Mouse (Mus musculus) stomach, embryonic 16.5 days (tissue): ENCODE data around the gene Plpp7. TPM values are rescaled to one million over a fixed set of nuclear protein-coding genes. Genes with fewer than 3 reads are reported as not detected.

Experiments
- ATAC-seq: fragments of 200-750 bp; cut with Nextera tagmentation; 2 replicates; pipeline ENCODE4 v1.8.0; 2017; ENCODE audit warnings: moderate number of reproducible peaks, moderate TSS enrichment; ENCODE audit not compliant: insufficient read depth, low FRiP score
- H3K27ac ChIP-seq: fragments of 300-500 bp; sonication (generic); 2 replicates; pipeline ENCODE4 v1.5.1; 2014; ENCODE audit warnings: low read length
- H3K27me3 ChIP-seq: fragments of 300-500 bp; sonication (generic); 2 replicates; pipeline ENCODE4 v1.6.1; 2014; ENCODE audit warnings: low read length, control low read depth, mixed read lengths; ENCODE audit not compliant: control insufficient read depth, insufficient read depth
- H3K36me3 ChIP-seq: fragments of 300-500 bp; sonication (generic); 2 replicates; pipeline ENCODE4 v1.6.1; 2014; ENCODE audit warnings: low read length; ENCODE audit not compliant: control insufficient read depth, insufficient read depth
- H3K4me1 ChIP-seq: fragments of 300-500 bp; sonication (generic); 2 replicates; pipeline ENCODE4 v1.6.1; 2014; ENCODE audit warnings: low read length, control low read depth, mixed read lengths; ENCODE audit not compliant: control insufficient read depth, insufficient read depth
- H3K4me2 ChIP-seq: fragments of 300-500 bp; sonication (generic); 2 replicates; pipeline ENCODE4 v1.6.1; 2014; ENCODE audit warnings: low read depth, low read length, mixed read lengths
- H3K4me3 ChIP-seq: fragments of 300-500 bp; sonication (generic); replicated peaks from 2 replicates; pipeline ENCODE4 v1.5.1; 2014; ENCODE audit warnings: mild to moderate bottlenecking, low read length
- H3K9ac ChIP-seq: fragments of 300-500 bp; sonication (generic); 2 replicates; pipeline ENCODE4 v1.6.1; 2014; ENCODE audit warnings: low read length
- H3K9me3 ChIP-seq: fragments of 300-500 bp; sonication (generic); replicated peaks from 2 replicates; pipeline ENCODE4 v1.6.1; 2016; ENCODE audit warnings: low read length, control low read depth; ENCODE audit not compliant: control insufficient read depth
- WGBS: fragments of 180-500 bp; shearing (Covaris S2); extraction: QIAGEN DNeasy Blood & Tissue Kit; methylation state at CpG from one replicate; pipeline ENCODE4 v1.1.7; 2014; 5-methylcytosine and 5-hydroxymethylcytosine counted together
- polyA plus RNA-seq: library from polyadenylated mRNA; unstranded; fragments of >200 nt; fragmentation: Nextera tagmentation; extraction: Ambion mirVana; gene quantifications from 2 replicates; pipeline ENCODE4 v1.2.1, GENCODE M21; 2015

The Plpp7 gene
- polyA plus RNA-seq, 1 experiment from 2014 or later: 5.7 TPM

DNA sequence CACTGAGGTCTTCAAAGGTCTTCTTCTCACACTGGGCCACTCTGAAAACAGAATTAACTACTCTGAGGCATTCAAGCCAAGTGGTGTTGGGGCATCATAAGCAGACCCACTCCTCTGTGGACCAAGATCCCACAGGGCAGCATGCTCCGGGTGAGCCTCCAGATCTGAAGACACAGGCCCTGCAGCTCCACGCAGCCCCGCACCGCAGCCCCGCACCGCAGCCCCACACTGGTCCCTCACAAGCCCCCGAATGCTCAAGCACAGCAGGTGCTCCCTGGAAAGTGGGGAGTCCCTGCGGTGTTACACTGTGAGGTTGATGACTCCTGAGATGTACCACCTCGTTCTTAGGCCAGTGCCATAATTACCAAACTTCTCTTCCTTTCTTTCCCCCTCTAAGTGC, 37.1 kb upstream of the Plpp7 start:
- Histone ChIP-seq H3K9ac (no peak overlapping the region), H3K4me2 (no peak overlapping the region), H3K27ac (no peak overlapping the region), H3K27me3 (no peaks in the 10 kb centered on the region), H3K4me1 (no peaks in the 10 kb centered on the region), H3K36me3 (no peaks in the 10 kb centered on the region), H3K4me3 (no peak overlapping the region), H3K9me3 (no peaks in the 10 kb centered on the region)
- ATAC-seq: no peak
- 80% methylated on average over 9 of the region's 9 CpGs for WGBS

DNA sequence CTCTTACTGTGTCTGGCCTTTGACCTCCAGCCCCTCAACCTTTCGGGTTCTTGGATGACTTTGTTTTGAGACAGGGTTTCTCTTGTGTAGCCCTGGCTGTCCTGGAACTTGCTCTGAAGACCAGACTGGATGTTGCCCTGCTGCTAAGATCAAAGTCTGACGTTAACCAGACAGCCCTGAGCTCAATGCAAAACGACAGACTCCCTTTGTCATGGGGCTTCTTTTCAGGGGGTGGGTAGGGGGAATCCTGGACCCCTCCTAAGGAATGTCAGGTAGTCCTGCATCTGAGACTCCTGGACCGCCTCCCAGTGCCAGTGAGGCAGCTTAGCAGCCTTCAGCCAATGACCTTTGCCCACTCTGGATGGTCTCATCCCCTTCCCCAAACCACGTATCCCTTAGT, 36.6 kb upstream of the Plpp7 start:
- no peaks in the 10 kb centered on the region for H3K9me3 ChIP-seq
- H3K4me3 ChIP-seq: no peak overlapping the region
- H3K4me2 ChIP-seq: no peak overlapping the region
- ATAC-seq: no peak
- no peaks in the 10 kb centered on the region for H3K27me3 ChIP-seq
- no peaks in the 10 kb centered on the region for H3K36me3 ChIP-seq
- 35% methylated on average over 5 of the region's 5 CpGs for WGBS
- H3K9ac ChIP-seq: no peak overlapping the region
- H3K27ac ChIP-seq: no peak overlapping the region
- no peaks in the 10 kb centered on the region for H3K4me1 ChIP-seq

DNA sequence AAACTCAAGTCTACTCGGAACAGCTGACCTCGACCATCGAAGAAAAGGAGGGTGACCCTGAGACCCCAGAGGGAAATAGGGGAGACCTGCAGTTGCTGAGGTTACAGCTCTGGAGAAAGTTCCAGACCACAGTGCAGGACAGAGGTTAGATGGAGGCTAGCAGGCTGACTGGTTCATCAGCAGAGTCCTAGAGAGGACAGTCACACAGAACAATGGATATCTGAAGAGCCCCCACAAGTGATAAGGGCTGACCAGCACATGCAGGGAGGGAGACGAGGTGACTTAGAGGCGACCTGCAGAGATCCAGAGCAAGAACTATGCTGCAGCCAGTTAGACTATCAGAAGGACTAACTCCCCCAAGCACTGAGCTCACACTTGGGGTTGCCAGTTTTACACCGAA, 35.7 kb upstream of the Plpp7 start:
- no peaks in the 10 kb centered on the region for H3K27me3 ChIP-seq
- 63% methylated on average over 6 of the region's 6 CpGs for WGBS
- H3K4me1 ChIP-seq: no peaks in the 10 kb centered on the region
- no peaks in the 10 kb centered on the region for H3K9me3 ChIP-seq
- no peak overlapping the region for H3K27ac ChIP-seq
- no peak overlapping the region for H3K4me2 ChIP-seq
- H3K36me3 ChIP-seq: no peaks in the 10 kb centered on the region
- no peak for ATAC-seq
- H3K4me3 ChIP-seq: no peak overlapping the region
- H3K9ac ChIP-seq: no peak overlapping the region

DNA sequence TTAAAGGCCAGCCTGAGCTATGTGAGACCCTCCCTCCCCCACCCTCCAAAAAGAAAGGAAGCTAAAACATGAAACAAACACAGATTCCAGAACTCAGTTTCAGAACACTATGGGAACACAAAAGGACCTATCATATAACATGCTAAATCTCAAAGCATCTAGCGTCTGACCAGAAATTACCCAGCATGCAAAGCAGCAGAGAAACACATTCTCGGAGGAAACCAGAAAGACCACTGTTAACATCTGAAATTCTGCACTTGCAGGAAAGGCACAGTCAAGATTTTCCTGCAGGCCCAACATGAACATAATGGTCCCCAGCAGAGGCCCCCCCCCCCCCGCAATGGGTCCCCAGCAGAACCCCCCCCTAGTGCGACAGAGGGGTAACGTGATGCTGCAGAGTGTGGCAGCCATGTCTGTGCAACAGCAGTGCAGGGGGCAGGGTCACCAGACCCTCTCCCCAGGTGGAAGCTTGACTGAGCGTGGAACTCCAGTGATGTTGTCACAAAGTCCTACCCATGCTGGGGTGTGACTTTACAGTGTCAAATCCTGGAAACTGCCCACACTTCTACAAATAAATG, 35.0 kb upstream of the Plpp7 start:
- 56% methylated on average over 6 of the region's 6 CpGs for WGBS
- Histone ChIP-seq H3K4me2 (no peak overlapping the region), H3K9me3 (no peaks in the 10 kb centered on the region), H3K9ac (no peak overlapping the region), H3K4me1 (no peaks in the 10 kb centered on the region), H3K27me3 (no peaks in the 10 kb centered on the region), H3K36me3 (no peaks in the 10 kb centered on the region), H3K4me3 (no peak overlapping the region), H3K27ac (no peak overlapping the region)
- no peak for ATAC-seq

DNA sequence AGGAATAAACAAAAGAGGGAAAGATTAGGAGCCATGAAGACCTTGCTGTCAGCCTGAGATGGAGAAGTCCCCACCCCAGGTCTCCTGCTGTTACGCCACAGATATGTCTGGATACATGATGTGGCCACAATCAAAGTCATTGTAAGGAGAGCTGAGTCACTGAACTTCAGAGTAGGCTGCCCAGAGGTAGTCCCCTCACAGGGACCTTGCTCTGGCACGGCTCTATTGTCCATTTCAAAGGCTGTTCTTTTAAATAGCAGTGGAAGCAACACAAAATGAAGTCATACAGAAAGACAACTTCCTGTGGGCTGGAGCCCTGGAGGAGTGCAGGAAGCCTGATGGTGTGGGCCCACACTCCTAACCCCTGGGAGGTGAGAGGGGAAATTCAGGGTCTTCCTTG, 34.1 kb upstream of the Plpp7 start:
- ATAC-seq: no peak
- no peak overlapping the region for H3K27ac ChIP-seq
- H3K4me3 ChIP-seq: no peak overlapping the region
- WGBS: 59% methylated on average over 2 of the region's 2 CpGs
- H3K9me3 ChIP-seq: no peaks in the 10 kb centered on the region
- H3K4me2 ChIP-seq: no peak overlapping the region
- no peaks in the 10 kb centered on the region for H3K27me3 ChIP-seq
- no peaks in the 10 kb centered on the region for H3K4me1 ChIP-seq
- no peaks in the 10 kb centered on the region for H3K36me3 ChIP-seq
- H3K9ac ChIP-seq: no peak overlapping the region

DNA sequence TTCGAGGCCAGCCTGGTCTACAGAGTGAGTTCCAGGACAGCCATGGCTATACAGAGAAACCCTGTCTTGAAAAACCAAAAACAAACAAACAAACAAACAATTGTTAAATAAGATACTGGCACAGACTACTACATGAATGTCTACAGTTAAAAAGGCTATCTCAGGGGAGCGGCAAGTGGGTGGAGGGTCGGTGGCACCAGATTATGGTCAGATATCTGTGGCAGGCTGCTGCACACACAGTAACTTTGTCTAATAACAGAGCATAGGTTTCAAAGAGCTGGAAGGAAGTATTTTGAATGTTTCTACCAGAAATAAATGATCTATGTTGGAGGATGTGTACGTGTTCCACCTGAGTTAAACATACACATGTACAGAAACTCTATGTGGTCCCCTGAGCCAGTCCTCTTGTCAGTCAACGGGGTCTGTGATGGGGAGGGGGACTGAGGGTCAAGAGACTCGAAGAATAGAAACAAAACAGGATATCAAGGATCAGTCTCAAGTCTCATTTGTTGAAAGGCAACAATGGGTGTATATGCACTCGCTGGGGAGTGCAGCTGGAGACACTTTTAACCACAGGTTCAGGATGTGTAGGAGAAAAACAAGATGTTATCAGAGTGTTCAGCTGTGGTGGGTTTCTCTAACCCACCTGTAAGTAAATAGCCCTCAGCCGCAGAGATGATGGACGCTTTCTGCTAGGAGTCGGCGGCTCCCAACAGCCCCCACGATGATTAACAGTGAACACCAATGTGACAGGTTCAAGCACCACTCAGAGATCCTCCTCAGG, 33.4 kb upstream of the Plpp7 start:
- no peaks in the 10 kb centered on the region for H3K9me3 ChIP-seq
- no peak overlapping the region for H3K27ac ChIP-seq
- no peak for ATAC-seq
- 50% methylated on average over 12 of the region's 12 CpGs for WGBS
- H3K4me2 ChIP-seq: no peak overlapping the region
- H3K27me3 ChIP-seq: no peaks in the 10 kb centered on the region
- no peak overlapping the region for H3K9ac ChIP-seq
- H3K4me3 ChIP-seq: no peak overlapping the region
- H3K36me3 ChIP-seq: no peaks in the 10 kb centered on the region
- no peaks in the 10 kb centered on the region for H3K4me1 ChIP-seq

DNA sequence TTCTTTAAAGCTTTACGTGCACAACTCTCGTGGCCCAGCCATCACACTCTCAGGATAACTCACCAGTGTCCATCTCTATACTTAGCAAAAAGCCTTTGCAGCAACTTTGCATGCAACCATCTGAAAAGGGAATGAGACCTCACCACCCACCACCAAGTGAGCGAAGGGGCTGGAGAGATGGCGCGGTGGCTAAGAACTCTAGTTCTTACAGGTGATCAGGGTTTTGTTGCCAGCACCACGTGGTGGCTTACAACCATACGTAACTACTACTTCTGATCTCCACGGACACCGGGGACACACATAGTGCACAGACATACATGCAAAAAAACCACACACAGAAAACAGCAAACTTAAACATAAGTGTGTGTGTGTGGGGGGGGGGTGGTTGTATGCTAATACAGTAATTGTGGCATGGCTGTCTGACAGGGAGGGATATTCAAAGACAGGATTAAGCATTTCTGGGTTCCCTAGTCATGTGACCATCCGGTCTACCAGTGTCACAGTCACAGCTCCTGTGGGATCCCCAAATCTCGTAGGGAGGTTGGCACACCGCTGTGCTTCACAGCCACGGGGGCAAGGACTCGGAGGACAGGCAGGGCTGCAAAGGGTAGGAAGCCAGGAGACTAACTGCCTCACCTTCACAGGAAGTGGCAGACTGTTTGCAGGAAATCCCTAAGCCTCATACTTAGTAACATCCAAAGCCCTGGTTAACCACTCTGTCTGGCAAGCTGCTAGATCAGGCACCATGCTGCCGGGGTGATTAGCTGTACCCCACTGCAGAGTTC, 32.5 kb upstream of the Plpp7 start:
- Histone ChIP-seq H3K4me3 (no peak overlapping the region), H3K9me3 (no peaks in the 10 kb centered on the region), H3K4me1 (no peaks in the 10 kb centered on the region), H3K27ac (no peak overlapping the region), H3K4me2 (no peak overlapping the region), H3K27me3 (no peaks in the 10 kb centered on the region), H3K36me3 (no peaks in the 10 kb centered on the region), H3K9ac (no peak overlapping the region)
- ATAC-seq: no peak
- WGBS: 80% methylated on average over 15 of the region's 15 CpGs

DNA sequence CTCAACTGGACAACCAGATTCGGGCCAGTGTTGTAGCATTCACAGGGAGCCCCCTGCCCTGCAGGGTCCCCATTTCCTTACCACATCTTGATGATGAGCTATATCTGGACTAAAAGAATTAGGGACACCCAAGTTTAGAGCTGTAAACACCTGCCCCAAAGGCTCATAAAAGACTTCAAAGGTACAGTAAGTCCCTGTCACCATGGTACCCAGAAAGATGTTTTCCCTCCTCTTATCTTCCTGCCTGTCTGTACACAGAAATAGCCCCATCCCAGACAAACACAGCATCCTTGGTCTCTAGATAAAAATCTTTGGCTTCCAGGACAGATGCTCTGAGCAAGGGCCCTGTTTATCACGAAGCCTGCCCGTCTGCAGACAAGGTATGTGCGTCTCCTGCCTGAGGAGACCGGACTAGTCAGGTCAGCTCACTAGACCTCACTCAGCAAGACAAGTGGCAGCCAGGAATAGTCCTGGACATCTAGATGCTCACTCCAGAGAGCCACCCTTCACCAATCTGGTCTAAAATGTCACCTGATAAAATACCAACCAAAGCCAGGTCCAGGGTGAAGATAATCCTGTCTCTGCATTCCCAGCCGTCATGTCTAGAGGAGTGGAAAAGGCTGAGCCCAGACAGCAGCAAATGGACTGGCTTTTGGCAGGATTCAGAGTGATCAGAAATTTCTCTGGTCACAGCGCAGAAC, 31.7 kb upstream of the Plpp7 start:
- Histone ChIP-seq H3K4me3 (no peak overlapping the region), H3K9me3 (no peaks in the 10 kb centered on the region), H3K9ac (no peak overlapping the region), H3K27me3 (no peaks in the 10 kb centered on the region), H3K36me3 (no peaks in the 10 kb centered on the region), H3K27ac (no peak overlapping the region), H3K4me2 (no peak overlapping the region), H3K4me1 (no peaks in the 10 kb centered on the region)
- WGBS: 71% methylated on average over 7 of the region's 7 CpGs
- no peak for ATAC-seq

DNA sequence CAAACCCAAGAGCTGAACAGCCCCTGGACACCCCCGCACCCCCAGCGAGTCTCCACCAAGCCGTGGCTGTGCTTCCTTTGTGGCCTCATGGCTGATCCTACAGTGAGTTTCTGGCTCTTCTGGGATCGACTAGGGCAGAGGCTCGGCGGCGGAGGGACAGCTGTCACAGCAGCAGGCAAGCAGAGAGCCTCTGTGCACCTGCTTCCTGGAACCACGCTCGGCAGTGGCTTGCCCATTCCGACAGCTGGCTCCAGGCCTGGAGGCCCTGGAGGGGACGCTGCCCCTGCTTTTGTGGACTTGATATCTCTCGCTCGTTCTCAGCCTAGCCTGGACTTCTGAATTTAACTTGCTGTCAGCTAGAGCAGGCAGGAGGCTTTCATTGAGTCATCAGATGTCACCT, 30.4 kb upstream of the Plpp7 start:
- Histone ChIP-seq H3K4me2 (no peak overlapping the region), H3K9me3 (no peaks in the 10 kb centered on the region), H3K36me3 (no peaks in the 10 kb centered on the region), H3K9ac (no peak overlapping the region), H3K4me1 (no peaks in the 10 kb centered on the region), H3K4me3 (no peak overlapping the region), H3K27ac (no peak overlapping the region), H3K27me3 (no peaks in the 10 kb centered on the region)
- no peak for ATAC-seq
- 60% methylated on average over 13 of the region's 13 CpGs for WGBS
